Mouse (Mus musculus): Measurements from ENCODE around the gene Shoc2. TPM values are rescaled to one million over a fixed set of nuclear protein-coding genes. Genes with fewer than 3 reads are reported as not detected.

Shoc2 gene
- total RNA-seq, 1 experiment from 2014 or later: 70.9 TPM

DNA sequence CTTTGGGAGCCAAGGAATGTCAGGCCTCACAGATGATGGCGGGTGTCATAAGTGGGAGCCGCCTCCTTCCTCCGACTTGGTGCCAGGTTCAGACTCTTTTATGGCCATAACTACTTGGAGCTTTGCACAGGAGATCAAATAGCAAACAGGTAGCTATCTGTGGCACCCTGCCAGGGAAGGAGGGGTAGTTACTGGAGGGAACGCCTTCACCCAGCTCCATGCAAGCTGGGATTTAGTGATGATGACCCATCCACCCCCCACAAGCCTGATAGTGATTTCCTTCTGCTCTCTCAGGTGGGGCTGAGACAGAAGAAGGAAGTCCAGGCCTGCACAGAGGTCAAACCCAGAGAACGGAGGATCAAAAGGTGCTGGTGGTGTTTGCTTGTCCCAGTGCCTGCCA, 126.4 kb downstream of the Shoc2 start:
- no peak for ATAC-seq (ENCODE audit: extremely low read depth, insufficient number of reproducible peaks, low FRiP score, poor library complexity, severe bottlenecking)

GRCm38 (mm10) chr19:54072233-54072800, 128.2 kb downstream of the Shoc2 start:
- no peak for ATAC-seq (ENCODE audit: extremely low read depth, insufficient number of reproducible peaks, low FRiP score, poor library complexity, severe bottlenecking)

GRCm38 (mm10) chr19:54076362-54077349, 132.6 kb downstream of the Shoc2 start:
- no peak for ATAC-seq (ENCODE audit: extremely low read depth, insufficient number of reproducible peaks, low FRiP score, poor library complexity, severe bottlenecking)

GRCm38 (mm10) chr19:54081303-54081702, 137.2 kb downstream of the Shoc2 start:
- no peak for ATAC-seq (ENCODE audit: extremely low read depth, insufficient number of reproducible peaks, low FRiP score, poor library complexity, severe bottlenecking)

DNA sequence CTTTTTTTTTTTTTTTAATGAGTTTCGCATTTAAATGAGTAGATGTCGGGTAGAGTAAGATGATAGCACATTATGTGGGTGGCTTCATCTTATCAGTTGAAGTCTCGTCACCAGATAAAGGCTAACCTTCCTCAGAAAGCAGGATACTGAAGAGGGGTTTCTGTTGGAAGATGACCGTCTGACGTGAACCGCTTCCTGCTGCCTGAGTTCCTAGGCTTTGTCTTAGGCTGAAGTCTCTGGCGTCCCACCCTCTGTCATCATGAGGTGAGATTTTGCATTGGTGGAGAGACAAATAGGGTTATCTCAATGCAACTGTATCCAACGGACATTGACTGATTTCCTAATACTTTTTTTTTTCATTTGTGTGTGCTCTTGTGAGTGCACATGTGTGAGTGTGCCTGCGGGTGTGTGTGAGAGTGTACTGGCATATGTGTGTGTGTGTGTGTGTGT, 137.6 kb downstream of the Shoc2 start:
- no peak for ATAC-seq (ENCODE audit: extremely low read depth, insufficient number of reproducible peaks, low FRiP score, poor library complexity, severe bottlenecking)

Other genes with a start within 250 kb of the Shoc2 start
- 162 and 168 TPM in 2 replicates for gene Pdcd4, start 52.1 kb upstream of the Shoc2 start, total RNA-seq (2017)
- gene Bbip1, start 321 bp downstream of the Shoc2 start, total RNA-seq (2017): 52.3 and 74.0 TPM in 2 replicates
- gene Adra2a, start 99.8 kb downstream of the Shoc2 start, total RNA-seq (2017): 0.23 and 0.25 TPM in 2 replicates